Mouse (Mus musculus) adipose tissue, adult 10 weeks (tissue): ENCODE results near the gene Apob. TPM values are rescaled to one million over a fixed set of nuclear protein-coding genes. Genes with fewer than 3 reads are reported as not detected.

Experiments
- polyA plus RNA-seq: library from polyadenylated mRNA; stranded (reverse); fragments of 350-450 nt; fragmentation: Illumina TruSeq; extraction: RNeasy Lipid Tissue Mini Kit (QIAGEN cat#74804); gene quantifications from one replicate; pipeline ENCODE4 v1.2.3, GENCODE M21; 2014; ENCODE audit warnings: low read depth, low replicate concordance

The Apob gene
- polyA plus RNA-seq, result not detected

GRCm38 (mm10) chr12:7977466-7978189 is at the start of gene Apob:
TSS of gene Apob (plus strand) at chr12:7977648.

Other genes with a start within 250 kb of the Apob start
- 46.4 TPM for gene Ldah, start 230.5 kb downstream of the Apob start, polyA plus RNA-seq